Mouse (Mus musculus) heart, postnatal 36 days (tissue): ENCODE data around the gene Gan. TPM values are rescaled to one million over a fixed set of nuclear protein-coding genes. Genes with fewer than 3 reads are reported as not detected.

Source experiments
- total RNA-seq, 2 experiments: library from RNA; stranded (reverse); gene quantifications; 2 replicates each; pipeline ENCODE4 v1.2.3; 2021

The Gan gene
- total RNA-seq, 2 experiments from 2014 or later, result 4.5 to 5.1 TPM

Other genes starting within 250 kb of the Gan start
- gene Cmc2, start 236.7 kb upstream of the Gan start, total RNA-seq, result 10 to 100 TPM; 63.5 to 72.1 TPM
- under 1 TPM; 0.95 to 1.00 TPM for gene Cenpn, start 236.4 kb upstream of the Gan start, total RNA-seq
- gene Atmin, start 214.7 kb upstream of the Gan start, total RNA-seq, result 10 to 100 TPM; 14.6 to 17.4 TPM
- under 1 TPM; 0.39 to 0.43 TPM for gene 1700030J22Rik, start 179.2 kb upstream of the Gan start, total RNA-seq
- 10 to 100 TPM; 48.8 to 52.0 TPM for gene Gcsh, start 164.6 kb upstream of the Gan start, total RNA-seq
- under 1 TPM in 1 of 2 experiments, not detected in 1; 0.08 TPM for gene Pkd1l2, start 75.7 kb upstream of the Gan start, total RNA-seq
- not detected for gene Bco1, start 62.3 kb upstream of the Gan start, total RNA-seq
- 10 to 100 TPM; 20.3 to 25.1 TPM for gene Cmip, start 98.9 kb downstream of the Gan start, total RNA-seq